Mouse (Mus musculus): ENCODE data around the gene Cnih1. TPM values are rescaled to one million over a fixed set of nuclear protein-coding genes. Genes with fewer than 3 reads are reported as not detected.
"Not testable (repeated sequence)": the region's sequence is repeated elsewhere in the genome, so short reads cannot be mapped to it uniquely, and the experiment has no call there.

The Cnih1 gene
- 88.3 and 95.3 TPM in 2 replicates for total RNA-seq (2021)
- long read RNA-seq, experiment 1, transcript Cnih1-201 (5 exons, 1,538 nt): major isoform, 119 of 125 reads
- long read RNA-seq, experiment 1, partial matches to known transcripts: 4 of 125 reads
- long read RNA-seq, experiment 1, other reads (novel, unspliced or antisense): 2 of 125 reads
- long read RNA-seq, experiment 2, transcript Cnih1-201 (5 exons, 1,538 nt): major isoform, 78 of 81 reads
- long read RNA-seq, experiment 2, partial matches to known transcripts: 2 of 81 reads
- long read RNA-seq, experiment 2, other reads (novel, unspliced or antisense): 1 of 81 reads

DNA sequence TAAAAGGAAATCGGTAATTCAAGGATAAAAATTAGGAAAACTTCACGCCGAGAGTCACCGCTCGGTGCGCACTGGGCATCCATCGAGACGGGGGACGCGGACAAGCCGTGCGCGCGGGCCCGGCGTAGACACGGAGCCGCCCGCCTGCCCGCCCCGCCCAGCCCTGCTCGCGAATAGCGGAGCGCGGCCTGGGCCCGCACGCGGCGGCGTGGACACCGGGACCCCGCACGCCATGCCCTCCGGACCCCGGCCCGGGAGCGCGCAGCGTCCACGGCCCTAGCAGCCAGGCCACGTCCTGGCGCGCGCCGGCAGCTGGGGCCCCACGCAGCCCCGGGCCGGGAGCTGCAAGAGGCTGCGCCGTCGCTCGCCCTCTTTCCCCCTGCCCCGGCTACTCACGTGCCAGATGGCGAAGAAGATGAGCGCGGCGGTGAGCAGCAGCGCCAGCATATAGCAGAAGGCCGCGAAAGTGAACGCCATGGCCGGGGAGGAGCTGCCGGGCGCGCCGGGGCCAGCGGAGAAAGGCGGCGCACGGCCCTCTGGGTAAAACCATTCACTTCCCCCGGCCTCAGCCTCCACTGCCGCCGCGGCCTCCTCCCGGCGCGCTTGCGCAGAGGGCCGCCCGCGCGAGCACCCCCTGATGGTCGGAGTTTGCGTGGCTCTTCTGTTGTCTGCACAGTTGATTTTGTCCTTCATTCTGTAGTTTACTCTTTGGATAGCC lies at the start of gene Cnih1:
Cnih1 (minus strand) TSS at position 625 of the 718 bp plus-strand sequence.
- peak; percentile 95 for DNase-seq

DNA sequence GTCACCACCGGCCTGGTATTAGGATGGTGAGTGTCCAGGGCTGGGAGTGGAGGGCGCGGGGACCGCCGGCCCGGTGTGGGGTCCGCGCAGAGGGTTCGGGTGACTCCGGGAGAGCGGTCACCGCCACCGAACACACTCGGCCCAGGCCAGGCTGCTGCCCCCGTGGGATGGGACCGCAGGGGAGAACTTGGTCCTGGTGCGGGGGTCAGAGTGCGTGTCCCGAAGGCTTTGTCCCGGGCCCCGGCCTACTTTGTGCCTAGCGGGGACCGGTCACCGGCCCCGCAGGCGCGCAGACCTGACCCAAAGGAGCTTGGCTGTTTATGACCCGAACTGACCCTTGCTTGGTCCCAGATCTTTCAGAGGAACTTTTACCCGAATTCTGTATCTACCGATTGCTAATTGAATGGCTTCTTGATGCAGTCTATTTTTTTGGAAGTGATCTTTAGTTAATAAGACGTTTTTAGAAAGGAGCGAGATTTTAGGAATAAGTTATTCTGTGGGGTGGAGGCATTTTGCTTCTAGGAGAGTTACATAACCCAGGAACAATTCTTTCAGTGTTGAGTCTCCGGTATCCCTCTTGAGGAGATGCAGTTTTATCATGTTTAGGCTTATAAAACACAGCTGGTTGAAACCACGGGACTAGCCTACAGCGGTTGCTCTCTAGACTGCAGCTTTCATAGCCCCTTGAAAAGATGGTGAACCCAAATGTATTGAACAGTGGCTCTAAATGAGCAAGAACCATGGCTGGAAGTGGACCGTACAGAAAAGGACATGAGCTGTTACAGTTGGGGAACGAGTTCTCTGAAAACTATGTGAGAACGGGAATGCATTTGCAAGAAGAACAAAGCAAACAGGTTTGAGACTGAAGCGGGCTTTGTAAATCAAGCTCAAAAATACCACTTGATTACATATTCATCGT lies 44.4 kb upstream of the Cnih1 start:
- peak; percentile 62 for DNase-seq

GRCm38 (mm10) chr14:46831837-46832333 lies 43.7 kb upstream of the Cnih1 start, which contains the start of gene Cgrrf1:
Gene Cgrrf1, plus strand, starts transcription at chr14:46832125.
- peak; percentile 99 for DNase-seq

DNA sequence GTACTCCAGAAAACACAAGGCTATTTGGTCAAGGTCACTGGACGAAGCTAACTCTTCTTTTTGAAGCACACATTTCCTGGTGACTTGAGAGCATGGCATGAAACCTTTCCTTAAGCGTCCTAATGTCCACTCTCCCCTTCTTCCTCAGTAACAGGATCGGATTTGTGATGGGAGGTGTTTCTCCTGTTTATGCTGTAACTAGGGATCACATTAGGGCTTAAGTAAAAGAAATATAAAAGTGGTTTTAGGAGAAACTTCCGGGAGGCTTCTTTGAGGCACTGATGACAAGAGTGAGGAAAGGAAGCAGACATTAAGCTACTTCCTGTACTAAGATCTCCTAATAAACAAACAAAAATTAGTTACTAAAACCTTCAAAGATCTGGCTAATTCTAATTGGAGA lies 43.1 kb upstream of the Cnih1 start:
- DNase-seq: no peak

- DNase-seq: no peak
These were observed 39.2 kb upstream of the Cnih1 start for GRCm38 (mm10) chr14:46827430-46827829.

- DNase-seq: no peak
These were observed 35.8 kb upstream of the Cnih1 start for GRCm38 (mm10) chr14:46823996-46824395.

DNA sequence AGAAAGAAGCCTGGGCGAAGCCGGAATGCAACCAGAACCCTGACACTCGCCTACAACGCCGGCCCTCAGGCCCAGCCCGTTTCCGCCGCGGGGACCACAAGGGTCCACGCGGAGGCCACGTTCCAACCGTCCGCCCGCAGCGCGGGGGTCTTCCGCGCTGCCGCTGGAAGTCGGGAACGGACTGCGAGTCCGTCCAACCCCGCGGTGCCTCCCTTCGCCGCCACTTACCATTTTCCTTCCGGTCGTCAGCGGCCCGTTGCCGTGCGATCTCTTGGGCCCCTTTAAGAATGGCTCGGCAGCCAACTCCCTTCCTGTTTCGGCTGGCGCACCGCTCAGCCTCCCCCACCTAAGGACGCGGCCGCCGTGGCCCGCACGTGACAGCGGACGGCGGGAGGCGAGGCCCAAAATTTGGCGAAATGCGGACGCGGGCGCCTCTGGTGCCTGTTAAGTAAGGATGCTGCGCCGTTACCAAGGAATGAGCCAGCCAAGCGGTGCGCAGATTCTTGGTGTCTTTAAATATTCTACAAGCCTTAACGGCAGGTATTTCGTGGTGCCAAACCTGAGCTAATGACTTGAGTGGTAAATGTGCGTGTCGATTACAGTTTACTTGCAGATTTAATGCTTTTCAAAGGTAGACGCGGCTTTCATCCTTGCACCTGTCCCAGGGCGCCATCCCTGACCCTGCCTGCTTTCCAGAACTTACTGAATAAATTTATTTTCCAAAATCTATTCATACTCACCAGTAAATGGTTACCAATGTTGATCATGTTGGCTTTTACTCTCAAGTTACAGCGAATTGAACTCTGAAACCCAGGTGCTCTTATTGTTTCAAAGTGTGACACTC lies 33.9 kb upstream of the Cnih1 start, which contains the start of gene Gmfb:
Gmfb (minus strand) TSS at position 370 of the 844 bp plus-strand sequence.
- DNase-seq: peak; percentile 97

- peak; percentile 54 for DNase-seq
These were observed 33.2 kb upstream of the Cnih1 start for GRCm38 (mm10) chr14:46821271-46821872.

DNA sequence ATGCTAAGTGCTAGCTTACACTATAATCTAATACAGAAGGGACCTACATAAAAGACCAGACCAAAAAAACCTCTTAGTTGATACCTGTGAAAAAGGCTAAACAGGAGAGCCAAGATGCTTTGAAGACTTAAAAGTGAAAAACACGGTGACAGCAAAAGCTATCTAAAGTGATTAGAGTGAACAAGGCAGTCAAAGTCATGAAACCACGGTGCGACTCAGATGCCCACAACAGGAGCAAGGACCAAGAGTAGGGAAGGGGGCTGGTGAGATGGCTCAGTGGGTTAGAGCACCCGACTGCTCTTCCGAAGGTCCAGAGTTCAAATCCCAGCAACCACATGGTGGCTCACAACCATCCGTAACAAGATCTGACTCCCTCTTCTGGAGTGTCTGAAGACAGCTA lies 31.8 kb upstream of the Cnih1 start:
- not testable (repeated sequence) for DNase-seq

DNA sequence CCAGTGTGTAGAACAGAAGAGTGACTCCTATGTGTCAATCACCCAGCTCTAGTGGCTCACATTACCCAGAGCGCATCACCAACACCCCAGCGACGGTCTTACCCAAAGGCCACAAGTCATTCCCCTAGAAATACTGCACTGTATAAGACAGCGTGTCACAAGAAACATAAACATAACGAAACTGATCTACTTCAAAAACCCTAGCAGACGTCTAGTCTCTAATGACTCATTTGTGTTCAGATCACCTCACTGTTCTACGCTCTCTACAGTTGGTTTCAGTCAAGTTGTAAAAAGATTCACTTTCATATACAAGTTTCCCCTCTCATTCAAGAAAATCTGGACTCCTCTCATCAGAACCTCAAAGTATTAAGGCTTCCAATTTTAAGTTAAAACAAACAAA lies 30.5 kb upstream of the Cnih1 start:
- DNase-seq: no peak

- DNase-seq: no peak
These were observed 28.9 kb upstream of the Cnih1 start for GRCm38 (mm10) chr14:46816916-46817622.

GRCm38 (mm10) chr14:46815640-46816039 lies 27.4 kb upstream of the Cnih1 start:
- DNase-seq: no peak

- DNase-seq: no peak
These were observed 19.7 kb upstream of the Cnih1 start for GRCm38 (mm10) chr14:46807927-46808326.

- no peak for DNase-seq
These were observed 18.0 kb upstream of the Cnih1 start for GRCm38 (mm10) chr14:46806186-46806585.

GRCm38 (mm10) chr14:46803791-46804190 lies 15.6 kb upstream of the Cnih1 start:
- no peak for DNase-seq

- no peak for DNase-seq
These were observed 15.0 kb upstream of the Cnih1 start for GRCm38 (mm10) chr14:46803259-46803658.

DNA sequence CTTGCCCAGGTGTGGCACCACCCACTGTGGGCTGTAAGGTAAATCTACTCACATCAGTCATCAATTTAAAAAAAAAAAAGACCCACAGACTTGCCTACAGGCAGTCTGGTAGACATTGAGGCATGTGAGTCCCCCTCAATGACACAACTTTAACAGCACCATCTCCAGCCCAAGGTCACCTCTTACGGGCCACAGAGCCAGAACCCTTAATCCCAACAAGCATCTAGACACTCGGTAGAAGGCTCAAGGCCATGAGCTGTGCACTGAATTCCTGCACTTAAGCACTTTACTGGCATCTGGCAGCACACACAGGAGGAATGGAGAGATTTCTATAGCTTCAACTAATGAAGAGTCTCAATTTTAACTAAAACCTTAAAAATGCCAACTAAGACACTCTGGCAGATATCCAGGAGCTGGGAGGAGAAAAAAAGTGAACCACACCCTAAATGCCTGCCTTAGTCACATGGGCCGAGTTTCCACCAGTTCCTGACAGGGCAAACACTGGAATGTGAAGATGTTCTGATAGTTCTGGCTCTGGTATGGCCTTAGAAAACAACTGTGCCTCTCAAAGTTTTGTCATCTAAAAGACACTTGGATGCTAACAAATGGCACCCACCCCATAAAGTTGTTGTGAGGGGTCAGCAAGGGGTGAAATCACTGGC lies 12.6 kb upstream of the Cnih1 start:
- DNase-seq: no peak

GRCm38 (mm10) chr14:46794157-46794556 lies 5.9 kb upstream of the Cnih1 start:
- DNase-seq: peak; percentile 59

DNA sequence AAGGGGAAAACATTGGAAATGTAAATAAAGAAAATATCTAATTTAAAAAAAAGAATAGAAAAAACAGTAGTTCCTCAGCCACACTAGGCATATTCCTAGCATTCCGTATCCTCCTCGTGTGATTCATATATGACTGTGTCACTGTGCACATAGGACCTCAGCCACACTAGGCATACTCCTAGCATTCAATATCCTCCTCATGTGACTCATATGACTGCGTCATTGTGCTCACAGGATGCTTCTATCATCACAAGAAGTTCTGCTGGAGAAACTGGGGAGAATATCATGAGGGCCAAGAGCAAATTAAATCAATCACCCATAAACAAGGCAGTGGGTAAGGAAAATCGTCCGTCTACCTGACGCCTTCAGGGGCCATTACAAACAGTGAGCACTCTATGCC lies 2.5 kb upstream of the Cnih1 start:
- no peak for DNase-seq

DNA sequence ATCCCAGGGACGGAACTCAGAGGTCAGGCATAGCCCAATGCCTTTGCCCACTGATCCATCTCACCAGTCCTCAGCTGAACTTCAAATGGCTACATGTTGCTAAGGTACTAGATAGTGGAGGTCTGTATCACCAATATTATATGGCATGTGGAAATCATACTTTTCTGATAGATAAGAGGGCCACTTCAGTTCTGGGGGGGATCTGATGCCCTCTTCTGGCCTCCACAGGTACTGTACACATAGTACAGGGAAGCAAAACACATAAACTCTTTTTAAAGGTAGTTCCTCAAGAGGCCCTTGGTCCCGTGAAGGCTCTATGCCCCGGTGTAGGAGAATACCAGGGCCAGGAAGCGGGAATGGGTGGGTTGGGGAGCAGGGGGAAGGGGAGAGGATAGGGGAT lies 2.1 kb upstream of the Cnih1 start:
- DNase-seq: peak; percentile 46

Measured in adrenal gland, postnatal 14 days (tissue).